Mouse (Mus musculus): Measurements from ENCODE around the gene Btnl2. TPM values are rescaled to one million over a fixed set of nuclear protein-coding genes. Genes with fewer than 3 reads are reported as not detected.
A peak's percentile ranks its signal among the peaks of the same experiment; 100 is the strongest.

Btnl2 gene
- polyA plus RNA-seq, 1 experiment from 2014 or later = not detected

DNA sequence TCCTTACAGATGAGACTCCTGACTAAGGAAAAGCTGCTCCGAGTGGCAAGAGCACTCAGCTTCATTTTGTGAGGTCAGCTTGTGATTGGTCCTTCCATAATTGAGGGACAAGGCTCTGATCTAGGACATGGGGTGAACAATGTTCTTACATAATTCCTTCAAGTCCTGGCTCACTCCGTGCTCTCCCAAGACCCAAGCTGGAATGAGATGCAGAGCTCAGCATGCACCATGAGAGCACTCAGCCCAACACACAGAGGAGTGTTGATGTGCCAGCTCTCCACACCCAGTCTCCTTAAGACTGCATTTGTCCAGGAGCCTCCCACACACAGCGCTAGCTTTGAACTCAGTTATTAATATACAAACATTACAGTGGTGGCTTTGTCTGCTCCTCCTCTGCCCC is 30.1 kb downstream of the Btnl2 start:
- Histone ChIP-seq H3K27ac (no peak overlapping the region), H3K36me3 (ENCODE audit: poor library complexity, severe bottlenecking) (no peaks in the 10 kb centered on the region), H3K4me2 (no peak overlapping the region), H3K9ac (no peak overlapping the region), H3K4me1 (no peaks in the 10 kb centered on the region), H3K9me3 (replicated peaks) (no peaks in the 10 kb centered on the region), H3K27me3 (no peaks in the 10 kb centered on the region), H3K4me3 (no peak overlapping the region)
- WGBS = 58% methylated on average over 3 of the region's 3 CpGs
- no peak for ATAC-seq

DNA sequence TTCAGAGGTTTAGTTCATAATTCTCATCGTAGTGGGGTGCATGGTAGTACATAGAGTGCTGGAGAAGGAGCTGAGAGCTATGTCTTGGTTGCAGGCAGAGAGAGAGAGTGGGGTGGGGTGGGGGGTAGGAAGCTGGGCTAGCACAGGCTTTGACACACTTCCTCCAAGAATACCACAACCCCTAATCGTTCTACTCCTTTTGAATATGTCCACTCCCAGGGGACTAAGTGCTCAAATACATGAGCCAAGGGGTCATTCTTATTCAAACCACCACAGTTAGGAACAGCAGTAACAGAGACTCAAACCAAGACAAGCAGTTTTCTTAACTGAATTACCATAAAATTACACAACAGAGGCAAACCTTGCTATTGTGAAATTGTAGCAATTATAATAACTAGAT is 32.0 kb downstream of the Btnl2 start:
- WGBS = 72% methylated on average over 2 of the region's 2 CpGs
- H3K9ac ChIP-seq = no peak overlapping the region
- H3K27ac ChIP-seq = no peak overlapping the region
- H3K4me3 ChIP-seq = no peak overlapping the region
- no peaks in the 10 kb centered on the region for H3K36me3 ChIP-seq (ENCODE audit: poor library complexity, severe bottlenecking)
- peaks cover 3% of the 10 kb centered on the region; the same call in 1 of the 2 replicates for H3K27me3 ChIP-seq
- ATAC-seq = no peak
- H3K4me2 ChIP-seq = no peak overlapping the region
- H3K9me3 ChIP-seq (replicated peaks) = no peaks in the 10 kb centered on the region
- no peaks in the 10 kb centered on the region for H3K4me1 ChIP-seq

DNA sequence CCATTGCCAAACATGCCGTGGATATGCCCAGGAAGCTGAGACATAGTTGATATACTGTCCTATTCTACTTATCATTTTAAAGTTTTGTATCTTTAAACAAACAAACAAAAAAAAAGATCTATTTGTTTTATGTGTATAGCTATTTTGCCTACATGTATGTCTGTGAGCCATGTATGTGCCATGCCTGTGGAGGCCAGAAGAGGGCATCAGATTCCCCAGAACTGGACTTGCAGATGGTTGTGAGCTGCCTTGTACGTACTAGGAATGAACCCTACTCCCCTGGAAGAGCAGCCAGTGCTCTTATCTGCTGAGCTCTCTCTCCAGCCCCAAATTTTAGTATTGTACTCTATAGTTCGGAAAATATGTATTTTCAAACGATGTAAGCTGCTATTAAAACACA is 33.9 kb downstream of the Btnl2 start:
- 29% methylated on average over 4 of the region's 4 CpGs for WGBS
- H3K27me3 ChIP-seq = peaks cover 3% of the 10 kb centered on the region; the same call in 1 of the 2 replicates
- no peak overlapping the region for H3K9ac ChIP-seq

DNA sequence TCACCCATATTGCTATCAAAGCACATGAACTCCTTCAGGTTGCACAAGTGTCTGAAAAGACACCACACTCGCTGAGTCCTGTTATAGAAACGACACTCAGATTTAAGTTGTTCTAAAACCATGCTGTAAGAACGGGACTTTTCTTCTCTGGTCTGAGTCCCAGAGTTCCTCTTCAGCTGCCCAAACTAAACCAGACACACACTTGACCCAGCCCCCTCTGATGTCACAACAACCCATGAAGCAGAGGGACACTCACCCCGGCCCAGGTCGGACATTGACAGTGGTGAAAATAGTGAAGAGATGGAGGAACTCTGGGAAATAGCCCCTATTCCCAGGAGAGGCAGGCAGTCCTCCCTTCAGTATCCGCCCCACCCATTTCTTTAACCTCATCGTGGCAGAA is 36.9 kb downstream of the Btnl2 start:
- Histone ChIP-seq H3K4me1 (peaks cover 4% of the 10 kb centered on the region; the same call in 1 of the 2 replicates), H3K9ac (no peak overlapping the region), H3K4me3 (no peak overlapping the region), H3K4me2 (peak overlapping the region; percentile 70), H3K27me3 (peaks cover 3% of the 10 kb centered on the region; the same call in 1 of the 2 replicates), H3K36me3 (ENCODE audit: poor library complexity, severe bottlenecking) (no peaks in the 10 kb centered on the region), H3K9me3 (replicated peaks) (no peaks in the 10 kb centered on the region), H3K27ac (no peak overlapping the region)
- 76% methylated on average over 7 of the region's 7 CpGs for WGBS
- ATAC-seq = no peak

More for the DNA sequence above, 33.9 kb downstream of the Btnl2 start:
- Histone ChIP-seq H3K36me3 (ENCODE audit: poor library complexity, severe bottlenecking) (no peaks in the 10 kb centered on the region), H3K4me3 (no peak overlapping the region), H3K4me2 (no peak overlapping the region), H3K9me3 (replicated peaks) (no peaks in the 10 kb centered on the region), H3K4me1 (peaks cover 4% of the 10 kb centered on the region; the same call in 1 of the 2 replicates), H3K27ac (no peak overlapping the region)
- no peak for ATAC-seq

DNA sequence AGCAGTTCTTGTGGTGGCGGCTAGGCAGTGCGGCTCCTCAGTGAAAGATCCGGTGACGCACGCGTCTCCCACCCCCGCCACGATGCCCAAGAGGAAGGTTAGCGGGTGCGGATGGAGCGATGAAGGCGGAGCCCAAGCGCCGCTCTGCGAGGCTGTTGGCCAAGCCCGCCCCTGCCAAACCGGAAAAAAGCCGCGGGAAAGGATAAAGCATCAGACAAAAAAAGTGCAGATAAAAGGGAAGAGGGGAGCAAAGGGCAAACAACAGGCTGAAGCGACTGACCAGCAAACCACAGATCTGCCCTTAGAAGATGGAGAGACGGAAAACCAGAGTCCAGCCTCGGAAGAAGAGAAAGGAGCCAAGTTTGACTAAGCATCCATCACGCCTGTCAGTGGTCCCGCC is 37.7 kb downstream of the Btnl2 start:
- peak; percentile 65; the same call in 1 of the 2 replicates for ATAC-seq
- H3K9me3 ChIP-seq (replicated peaks) = no peaks in the 10 kb centered on the region
- peak overlapping the region; percentile 58 for H3K9ac ChIP-seq
- H3K27ac ChIP-seq = no peak overlapping the region
- peaks cover 3% of the 10 kb centered on the region; the same call in 1 of the 2 replicates for H3K27me3 ChIP-seq
- WGBS = 4% methylated on average over 24 of the region's 24 CpGs
- H3K36me3 ChIP-seq (ENCODE audit: poor library complexity, severe bottlenecking) = no peaks in the 10 kb centered on the region
- H3K4me1 ChIP-seq = peaks cover 4% of the 10 kb centered on the region; the same call in 1 of the 2 replicates
- H3K4me3 ChIP-seq = peak overlapping the region; percentile 47
- H3K4me2 ChIP-seq = peak overlapping the region; percentile 70

DNA sequence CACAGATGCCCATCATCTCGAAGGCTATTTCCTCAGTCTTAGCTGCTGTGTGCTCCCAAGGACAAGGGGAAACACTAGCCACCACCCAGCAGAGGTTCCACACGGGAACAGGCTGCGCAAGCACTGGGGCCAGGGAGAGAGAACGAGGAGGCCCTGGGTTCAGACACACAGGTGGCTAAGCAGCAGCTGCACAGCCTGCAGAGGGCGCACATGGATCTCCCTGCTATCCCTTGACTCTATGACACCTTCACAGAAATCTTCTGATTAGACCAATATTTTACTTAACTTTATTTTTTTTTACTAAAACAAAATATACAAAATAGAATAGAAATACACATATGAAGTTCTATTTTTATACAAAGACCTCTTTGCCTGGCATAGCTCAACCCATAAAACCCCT is 42.7 kb downstream of the Btnl2 start:
- Histone ChIP-seq H3K27ac (no peak overlapping the region), H3K27me3 (no peaks in the 10 kb centered on the region), H3K4me2 (no peak overlapping the region), H3K9me3 (replicated peaks) (no peaks in the 10 kb centered on the region), H3K36me3 (ENCODE audit: poor library complexity, severe bottlenecking) (no peaks in the 10 kb centered on the region), H3K4me3 (no peak overlapping the region), H3K9ac (no peak overlapping the region), H3K4me1 (no peaks in the 10 kb centered on the region; the same call in 1 of the 2 replicates)
- no peak for ATAC-seq
- 65% methylated on average over 5 of the region's 5 CpGs for WGBS

DNA sequence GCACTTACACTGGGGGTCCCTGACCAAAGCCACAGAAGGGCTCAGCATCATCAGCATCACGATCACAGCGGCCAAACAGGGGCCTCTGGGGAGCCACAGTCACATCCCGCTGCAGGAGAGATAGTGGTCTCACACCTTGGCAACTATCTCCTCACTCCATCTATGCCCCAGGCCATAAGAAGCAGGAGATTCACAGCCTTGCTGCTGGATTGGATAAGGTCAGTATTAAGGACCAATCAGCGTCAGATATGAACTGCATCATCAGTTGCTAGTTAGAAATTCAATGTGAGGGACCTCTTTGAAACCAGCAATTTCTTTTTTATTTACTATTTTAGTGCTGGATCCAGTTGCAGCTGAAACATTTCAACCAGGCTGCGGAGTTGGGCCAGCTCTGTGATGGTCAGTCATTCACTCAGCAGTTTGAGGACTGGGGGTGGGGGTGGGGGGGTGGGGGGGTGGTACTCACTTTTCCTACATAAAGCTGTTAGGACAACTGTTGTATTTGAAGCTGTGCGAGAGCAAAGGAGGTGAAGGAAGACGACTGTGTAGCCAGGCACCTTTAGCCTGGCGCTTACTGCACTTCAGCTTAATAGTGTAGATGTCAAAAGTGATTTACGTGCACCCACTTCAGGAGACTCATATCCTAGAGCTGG is 43.6 kb downstream of the Btnl2 start:
- H3K4me3 ChIP-seq = peak overlapping the region; percentile 58
- peak overlapping the region; percentile 65 for H3K4me2 ChIP-seq
- no peaks in the 10 kb centered on the region for H3K36me3 ChIP-seq (ENCODE audit: poor library complexity, severe bottlenecking)
- H3K27ac ChIP-seq = peak overlapping the region; percentile 97
- H3K9me3 ChIP-seq (replicated peaks) = no peaks in the 10 kb centered on the region
- no peaks in the 10 kb centered on the region; the same call in 1 of the 2 replicates for H3K4me1 ChIP-seq
- ATAC-seq = peak; percentile 88
- H3K9ac ChIP-seq = no peak overlapping the region
- H3K27me3 ChIP-seq = no peaks in the 10 kb centered on the region
- 20% methylated on average over 9 of the region's 9 CpGs for WGBS

DNA sequence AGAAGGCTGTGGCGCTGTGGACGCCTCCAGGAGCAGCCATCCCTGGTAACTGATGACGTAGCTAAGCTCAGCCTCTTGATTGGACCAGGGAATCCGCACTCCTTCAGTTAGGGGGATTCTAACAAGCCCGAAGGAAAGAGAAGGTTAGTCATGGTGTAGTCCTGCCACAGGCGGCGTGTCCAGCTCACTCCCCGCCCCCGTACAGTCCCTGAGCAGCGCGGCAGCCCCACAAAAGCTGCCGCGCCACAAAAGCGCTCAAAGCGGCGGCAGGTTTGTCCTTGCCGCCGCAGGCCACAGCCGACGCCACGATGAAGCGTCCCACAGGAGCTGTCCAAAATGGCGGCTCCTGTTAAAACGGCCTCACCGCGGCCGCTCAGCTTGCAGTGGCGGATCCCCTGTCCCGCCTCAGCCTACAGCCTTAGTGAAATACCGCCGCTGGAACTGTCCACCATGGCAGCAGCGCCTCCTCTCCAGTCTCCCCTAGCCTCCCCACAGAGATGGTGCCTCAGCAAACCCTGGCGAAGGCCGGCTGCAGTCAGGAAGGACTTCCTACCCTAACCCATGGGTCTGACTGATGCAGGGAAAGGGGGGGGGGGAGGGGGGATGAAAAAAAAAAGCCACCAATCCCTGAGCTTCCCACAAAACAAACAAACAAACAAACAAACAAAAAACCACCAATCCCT is 44.2 kb downstream of the Btnl2 start, which contains the start of gene BC051142:
Gene BC051142 (plus strand): TSS at position 110 of the 683 bp plus-strand sequence.
- Histone ChIP-seq H3K9me3 (replicated peaks) (no peaks in the 10 kb centered on the region), H3K4me2 (peak within 1 kb of the TSS; percentile 65), H3K27ac (peak within 1 kb of the TSS; percentile 97), H3K27me3 (no peaks in the 10 kb centered on the region), H3K9ac (peak within 1 kb of the TSS; percentile 84), H3K4me3 (peak within 1 kb of the TSS; percentile 58), H3K36me3 (ENCODE audit: poor library complexity, severe bottlenecking) (no peaks in the 10 kb centered on the region), H3K4me1 (no peaks in the 10 kb centered on the region; the same call in 1 of the 2 replicates)
- 5% methylated on average over 34 of the region's 34 CpGs for WGBS
- ATAC-seq = peak; percentile 98

DNA sequence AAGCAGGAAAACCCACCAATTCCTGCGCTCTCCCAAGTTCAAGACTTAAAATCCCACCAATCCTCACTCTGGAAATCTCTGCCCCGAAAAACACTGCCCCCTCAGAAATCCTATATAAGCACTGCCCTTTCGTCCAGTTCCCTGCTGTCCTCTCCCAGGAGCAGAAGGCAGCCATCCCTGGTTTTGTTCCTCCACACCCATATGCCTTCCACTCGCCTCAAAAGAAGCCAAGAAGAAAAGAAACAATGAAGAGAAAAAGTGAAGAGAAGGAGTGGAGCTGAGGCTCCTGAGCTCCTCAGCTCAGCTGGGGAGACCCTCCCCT is 44.7 kb downstream of the Btnl2 start:
- WGBS = 40% methylated on average over 4 of the region's 4 CpGs
- no peaks in the 10 kb centered on the region for H3K36me3 ChIP-seq (ENCODE audit: poor library complexity, severe bottlenecking)

DNA sequence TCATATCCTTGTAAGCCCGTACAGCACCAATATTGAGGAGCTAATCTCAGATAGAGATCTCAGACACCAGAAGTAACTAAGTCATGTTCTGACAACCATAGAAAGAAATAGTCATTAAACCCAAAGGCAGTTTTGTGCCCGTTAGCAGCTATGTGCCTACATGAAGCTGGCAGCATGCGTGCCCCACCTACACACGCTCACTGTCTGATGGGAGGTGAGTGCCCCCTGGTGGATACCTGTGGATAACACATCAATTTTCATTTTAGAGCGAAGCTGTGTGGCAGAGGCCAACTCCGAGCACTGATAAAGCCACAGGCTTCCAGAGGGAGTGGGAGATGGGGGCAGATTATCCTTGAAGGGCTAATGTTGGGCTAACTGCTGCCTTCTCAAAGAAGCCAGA is 56.5 kb downstream of the Btnl2 start:
- Histone ChIP-seq H3K27ac (no peak overlapping the region), H3K9ac (no peak overlapping the region), H3K36me3 (ENCODE audit: poor library complexity, severe bottlenecking) (no peaks in the 10 kb centered on the region), H3K4me3 (no peak overlapping the region), H3K9me3 (replicated peaks) (no peaks in the 10 kb centered on the region), H3K4me1 (no peaks in the 10 kb centered on the region), H3K27me3 (peaks cover 13% of the 10 kb centered on the region), H3K4me2 (no peak overlapping the region)
- WGBS = 19% methylated on average over 6 of the region's 6 CpGs
- 0 out of 2 replicates have a peak, but pooled peaks have one; percentile 16 for ATAC-seq

More for the DNA sequence above, 44.7 kb downstream of the Btnl2 start:
- Histone ChIP-seq H3K4me2 (peak overlapping the region; percentile 65), H3K4me3 (peak overlapping the region; percentile 58), H3K27me3 (no peaks in the 10 kb centered on the region), H3K4me1 (no peaks in the 10 kb centered on the region; the same call in 1 of the 2 replicates), H3K27ac (peak overlapping the region; percentile 97), H3K9me3 (replicated peaks) (no peaks in the 10 kb centered on the region), H3K9ac (peak overlapping the region; percentile 84)
- ATAC-seq = no peak

Data from forebrain, embryonic 13.5 days (tissue).